Mouse (Mus musculus): ENCODE data around the gene Sgcd. TPM values are rescaled to one million over a fixed set of nuclear protein-coding genes. Genes with fewer than 3 reads are reported as not detected.

Sgcd gene
- polyA plus RNA-seq, 1 experiment from 2014 or later = 0.09 TPM

DNA sequence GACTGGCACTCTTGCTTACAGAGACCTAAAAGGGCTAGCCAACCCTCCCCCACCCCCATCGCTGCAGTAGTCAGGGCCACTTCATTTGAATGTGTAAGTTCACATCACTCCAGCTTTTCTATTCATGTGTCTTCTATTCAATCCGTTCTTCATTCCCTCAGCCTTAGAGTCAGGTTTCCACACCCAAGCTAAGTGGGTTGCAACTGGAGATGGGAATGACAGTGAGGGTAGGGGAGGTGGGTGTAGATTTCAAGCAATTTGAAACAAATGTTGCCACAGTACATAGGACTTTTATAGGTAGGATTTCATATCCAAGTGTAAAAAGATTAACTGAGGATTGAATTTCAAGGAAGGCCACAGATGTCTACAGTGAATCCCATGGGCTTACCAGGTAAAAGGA is 870.9 kb downstream of the Sgcd start:
- no peaks in the 10 kb centered on the region for H3K36me3 ChIP-seq (replicated peaks; ENCODE audit: insufficient read depth, low read length)
- no peaks in the 10 kb centered on the region for H3K4me1 ChIP-seq (ENCODE audit: insufficient read depth)
- no peak overlapping the region for H3K4me2 ChIP-seq (ENCODE audit: low read depth, low read length)
- H3K27ac ChIP-seq (ENCODE audit: low read depth) = no peak overlapping the region
- H3K9ac ChIP-seq (replicated peaks) = no peak overlapping the region
- TF ChIP-seq CTCF (IDR thresholded peaks at IDR 0.05; ENCODE audit: low read depth) (no peak), EP300 (IDR thresholded peaks at IDR 0.05; ENCODE audit: low read depth) (no peak)
- WGBS (ENCODE audit: insufficient replicate concordance) = 45% methylated on average over 2 of the region's 2 CpGs
- no peak for ATAC-seq
- no peak overlapping the region for H3K4me3 ChIP-seq (ENCODE audit: low read depth, low read length)
- H3K9me3 ChIP-seq (ENCODE audit: low read length) = no peaks in the 10 kb centered on the region
- H3K27me3 ChIP-seq (ENCODE audit: insufficient read depth, low read length) = no peaks in the 10 kb centered on the region
- no peak for DNase-seq

DNA sequence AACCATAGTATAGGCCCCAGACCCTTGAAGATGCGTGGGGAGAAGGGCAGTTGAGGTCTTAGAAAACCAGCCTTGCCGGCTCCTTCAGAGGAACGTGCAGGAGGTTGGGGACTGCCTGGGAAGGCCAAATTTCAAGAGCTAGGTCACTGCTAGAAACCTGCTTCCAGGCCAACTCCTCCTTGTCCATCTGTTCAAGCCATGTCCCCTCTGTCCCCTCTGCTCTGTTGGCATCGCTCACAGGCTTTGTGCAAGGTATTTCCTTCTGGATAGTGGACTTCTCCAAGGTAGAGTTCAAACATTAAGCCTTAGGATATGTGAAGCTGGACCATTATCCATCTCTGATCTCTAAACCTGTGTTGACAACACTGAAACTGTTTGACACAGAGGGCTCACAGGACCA is 874.4 kb downstream of the Sgcd start:
- no peak for TF ChIP-seq EP300 (IDR thresholded peaks at IDR 0.05; ENCODE audit: low read depth)
- no peak for TF ChIP-seq CTCF (IDR thresholded peaks at IDR 0.05; ENCODE audit: low read depth)
- DNase-seq = no peak
- H3K4me1 ChIP-seq (ENCODE audit: insufficient read depth) = no peaks in the 10 kb centered on the region
- no peak overlapping the region for H3K4me3 ChIP-seq (ENCODE audit: low read depth, low read length)
- no peaks in the 10 kb centered on the region for H3K36me3 ChIP-seq (replicated peaks; ENCODE audit: insufficient read depth, low read length)
- ATAC-seq = no peak
- no peak overlapping the region for H3K27ac ChIP-seq (ENCODE audit: low read depth)
- no peak overlapping the region for H3K4me2 ChIP-seq (ENCODE audit: low read depth, low read length)
- 83% methylated on average over 4 of the region's 4 CpGs for WGBS (ENCODE audit: insufficient replicate concordance)
- H3K27me3 ChIP-seq (ENCODE audit: insufficient read depth, low read length) = no peaks in the 10 kb centered on the region
- H3K9ac ChIP-seq (replicated peaks) = no peak overlapping the region
- no peaks in the 10 kb centered on the region for H3K9me3 ChIP-seq (ENCODE audit: low read length)

DNA sequence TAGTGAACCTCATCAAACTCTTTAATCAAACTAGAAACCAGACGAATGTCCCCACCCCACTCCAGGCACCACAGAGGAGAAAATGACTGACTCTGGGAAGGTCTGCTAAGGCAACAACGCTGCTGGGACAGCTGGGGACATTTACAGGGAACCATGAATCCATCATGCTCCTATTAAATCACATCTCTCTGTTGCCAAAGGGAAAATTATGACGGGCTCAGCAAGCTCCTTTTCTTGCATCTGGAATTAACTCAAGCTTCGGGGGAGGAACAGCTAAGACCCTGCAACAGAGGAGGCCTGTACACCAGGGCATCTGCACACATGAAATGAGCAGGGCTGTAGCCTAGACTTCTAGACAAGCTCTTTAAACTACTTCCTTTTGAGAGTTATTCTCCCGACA is 875.7 kb downstream of the Sgcd start:
- 66% methylated on average over 5 of the region's 5 CpGs for WGBS (ENCODE audit: insufficient replicate concordance)
- H3K36me3 ChIP-seq (replicated peaks; ENCODE audit: insufficient read depth, low read length) = no peaks in the 10 kb centered on the region
- no peak overlapping the region for H3K27ac ChIP-seq (ENCODE audit: low read depth)
- H3K4me1 ChIP-seq (ENCODE audit: insufficient read depth) = no peaks in the 10 kb centered on the region
- H3K4me3 ChIP-seq (ENCODE audit: low read depth, low read length) = no peak overlapping the region
- no peak overlapping the region for H3K4me2 ChIP-seq (ENCODE audit: low read depth, low read length)
- no peak for DNase-seq
- H3K9me3 ChIP-seq (ENCODE audit: low read length) = no peaks in the 10 kb centered on the region
- TF ChIP-seq CTCF (IDR thresholded peaks at IDR 0.05; ENCODE audit: low read depth) (no peak), EP300 (IDR thresholded peaks at IDR 0.05; ENCODE audit: low read depth) (no peak)
- no peak for ATAC-seq
- H3K9ac ChIP-seq (replicated peaks) = no peak overlapping the region
- H3K27me3 ChIP-seq (ENCODE audit: insufficient read depth, low read length) = no peaks in the 10 kb centered on the region

DNA sequence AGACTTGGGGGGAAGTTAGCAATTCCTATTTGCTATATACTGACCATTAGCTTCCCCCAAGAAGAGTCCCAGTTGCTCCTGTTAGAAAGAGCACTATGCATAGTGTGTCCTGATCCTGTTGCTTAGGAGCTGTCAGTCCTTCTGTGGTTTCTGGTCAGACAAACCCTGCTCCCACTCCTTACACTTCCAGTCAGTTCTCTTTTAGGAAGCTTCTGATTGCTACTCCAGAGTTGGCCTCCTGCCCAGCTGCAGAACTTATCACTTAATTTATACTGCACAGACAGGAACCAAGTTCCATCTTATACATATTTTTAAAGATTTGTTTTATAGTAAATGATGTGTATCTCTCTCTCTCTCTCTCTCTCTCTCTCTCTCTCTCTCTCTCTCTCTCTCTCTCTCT is 878.5 kb downstream of the Sgcd start:
- Histone ChIP-seq H3K27ac (ENCODE audit: low read depth) (no peak overlapping the region), H3K36me3 (replicated peaks; ENCODE audit: insufficient read depth, low read length) (no peaks in the 10 kb centered on the region), H3K9ac (replicated peaks) (no peak overlapping the region), H3K4me2 (ENCODE audit: low read depth, low read length) (no peak overlapping the region), H3K4me3 (ENCODE audit: low read depth, low read length) (no peak overlapping the region), H3K9me3 (ENCODE audit: low read length) (no peaks in the 10 kb centered on the region), H3K4me1 (ENCODE audit: insufficient read depth) (no peaks in the 10 kb centered on the region), H3K27me3 (ENCODE audit: insufficient read depth, low read length) (no peaks in the 10 kb centered on the region)
- DNase-seq (no peak), ATAC-seq (no peak)
- TF ChIP-seq CTCF (IDR thresholded peaks at IDR 0.05; ENCODE audit: low read depth) = no peak
- no peak for TF ChIP-seq EP300 (IDR thresholded peaks at IDR 0.05; ENCODE audit: low read depth)

DNA sequence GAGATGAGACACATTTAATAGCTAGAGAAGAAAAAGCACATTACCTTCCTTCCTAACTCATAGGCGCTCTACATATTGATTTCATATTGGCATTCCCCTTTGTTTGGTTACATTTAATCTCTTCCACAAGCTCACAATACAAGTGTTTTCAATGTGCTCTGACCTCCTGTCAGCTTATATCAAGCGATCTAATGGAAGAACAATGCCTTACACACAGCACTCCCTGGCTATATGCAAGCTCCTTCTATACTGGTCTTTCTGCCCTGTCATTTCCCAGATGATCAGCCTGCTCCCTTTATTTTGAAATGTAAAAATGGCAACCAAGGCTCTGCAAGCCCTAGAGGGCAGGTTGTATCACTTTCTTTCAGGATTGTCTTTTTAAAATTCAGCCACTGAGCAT is 881.1 kb downstream of the Sgcd start:
- ATAC-seq (no peak), DNase-seq (no peak)
- 75% methylated on average over 2 of the region's 2 CpGs for WGBS (ENCODE audit: insufficient replicate concordance)
- H3K4me2 ChIP-seq (ENCODE audit: low read depth, low read length) = no peak overlapping the region
- H3K4me3 ChIP-seq (ENCODE audit: low read depth, low read length) = no peak overlapping the region
- no peak overlapping the region for H3K27ac ChIP-seq (ENCODE audit: low read depth)
- TF ChIP-seq EP300 (IDR thresholded peaks at IDR 0.05; ENCODE audit: low read depth) (no peak), CTCF (IDR thresholded peaks at IDR 0.05; ENCODE audit: low read depth) (no peak)
- no peaks in the 10 kb centered on the region for H3K27me3 ChIP-seq (ENCODE audit: insufficient read depth, low read length)
- H3K36me3 ChIP-seq (replicated peaks; ENCODE audit: insufficient read depth, low read length) = no peaks in the 10 kb centered on the region
- H3K4me1 ChIP-seq (ENCODE audit: insufficient read depth) = no peaks in the 10 kb centered on the region
- H3K9ac ChIP-seq (replicated peaks) = no peak overlapping the region
- no peaks in the 10 kb centered on the region for H3K9me3 ChIP-seq (ENCODE audit: low read length)

DNA sequence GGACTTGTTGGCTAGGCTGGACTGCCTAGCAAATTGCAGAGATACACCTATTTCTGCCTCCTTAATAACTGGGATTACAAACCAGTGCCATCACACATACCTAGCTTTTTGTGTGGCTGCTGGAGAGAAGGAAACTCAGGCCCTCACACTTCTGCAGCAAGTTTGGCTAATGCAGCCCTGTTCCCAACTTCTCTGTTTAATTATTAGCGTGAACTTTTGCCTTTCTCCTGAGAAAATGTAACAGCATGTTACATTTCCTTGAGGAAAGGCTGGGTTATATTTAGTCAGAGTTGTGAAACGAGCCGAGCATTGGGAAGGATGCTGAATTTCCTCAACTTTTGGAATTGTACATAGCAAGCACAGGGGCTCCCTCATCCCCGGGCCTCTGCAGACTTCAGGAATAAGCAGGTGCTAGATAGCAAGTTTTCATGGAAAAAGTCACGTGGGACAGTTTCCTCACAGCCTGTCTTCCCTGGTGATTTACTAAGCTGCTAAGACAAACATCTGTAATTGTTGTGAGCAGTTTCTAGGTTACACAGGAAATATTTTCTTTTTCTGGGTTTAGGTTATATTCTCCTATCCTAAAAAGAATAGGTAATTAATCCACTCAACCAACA is 895.4 kb downstream of the Sgcd start:
- Histone ChIP-seq H3K4me3 (ENCODE audit: low read depth, low read length) (no peak overlapping the region), H3K9ac (replicated peaks) (no peak overlapping the region), H3K4me2 (ENCODE audit: low read depth, low read length) (no peak overlapping the region), H3K27ac (ENCODE audit: low read depth) (no peak overlapping the region), H3K36me3 (replicated peaks; ENCODE audit: insufficient read depth, low read length) (no peaks in the 10 kb centered on the region), H3K27me3 (ENCODE audit: insufficient read depth, low read length) (no peaks in the 10 kb centered on the region), H3K9me3 (ENCODE audit: low read length) (no peaks in the 10 kb centered on the region), H3K4me1 (ENCODE audit: insufficient read depth) (no peaks in the 10 kb centered on the region)
- 62% methylated on average over 5 of the region's 5 CpGs for WGBS (ENCODE audit: insufficient replicate concordance)
- ATAC-seq (no peak), DNase-seq (no peak)
- TF ChIP-seq CTCF (IDR thresholded peaks at IDR 0.05; ENCODE audit: low read depth) = no peak
- no peak for TF ChIP-seq EP300 (IDR thresholded peaks at IDR 0.05; ENCODE audit: low read depth)

DNA sequence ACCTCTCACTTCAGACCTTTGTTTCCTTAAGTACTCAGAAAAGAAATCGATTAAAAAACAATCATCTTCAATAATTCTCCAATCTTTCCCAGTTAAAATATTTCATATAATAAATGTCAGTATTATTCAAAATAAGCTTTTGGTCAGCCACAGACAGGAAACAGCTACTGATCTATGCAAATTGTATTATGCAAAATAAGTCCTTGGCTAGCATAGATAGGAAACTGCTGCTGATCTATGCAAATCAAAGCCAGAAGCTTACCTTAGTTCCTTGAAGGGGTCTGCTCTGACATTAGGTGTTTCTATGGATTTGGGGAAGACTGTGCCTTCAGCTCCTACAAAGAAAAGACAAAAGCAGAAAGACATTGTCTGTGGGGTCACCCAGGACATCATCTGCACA is 906.3 kb downstream of the Sgcd start:
- Histone ChIP-seq H3K9me3 (ENCODE audit: low read length) (no peaks in the 10 kb centered on the region), H3K27ac (ENCODE audit: low read depth) (no peak overlapping the region), H3K4me3 (ENCODE audit: low read depth, low read length) (no peak overlapping the region), H3K36me3 (replicated peaks; ENCODE audit: insufficient read depth, low read length) (no peaks in the 10 kb centered on the region), H3K4me1 (ENCODE audit: insufficient read depth) (no peaks in the 10 kb centered on the region), H3K27me3 (ENCODE audit: insufficient read depth, low read length) (no peaks in the 10 kb centered on the region), H3K4me2 (ENCODE audit: low read depth, low read length) (no peak overlapping the region), H3K9ac (replicated peaks) (no peak overlapping the region)
- TF ChIP-seq EP300 (IDR thresholded peaks at IDR 0.05; ENCODE audit: low read depth) (no peak), CTCF (IDR thresholded peaks at IDR 0.05; ENCODE audit: low read depth) (no peak)
- no peak for DNase-seq
- ATAC-seq = no peak
- 70% methylated on average over 1 of the region's 1 CpGs for WGBS (ENCODE audit: insufficient replicate concordance)
